Mouse (Mus musculus) olfactory bulb, adult 2 months (tissue): ENCODE results near the gene Aspscr1.

Source experiments
- CTCF ChIP-seq: fragments of 200-500 bp; IDR thresholded peaks from 2 replicates; pipeline ENCODE4 v1.5.1; 2012; ENCODE audit warnings: low read depth, mild to moderate bottlenecking, low read length, moderate library complexity; ENCODE audit not compliant: insufficient read depth
- POLR2A ChIP-seq: fragments of 200-500 bp; IDR thresholded peaks from 2 replicates; pipeline ENCODE4 v1.6.1; 2012; ENCODE audit warnings: mild to moderate bottlenecking, low read depth, low read length, moderate library complexity; ENCODE audit not compliant: insufficient read depth

GRCm38 (mm10) chr11:120715131-120715530 is 42.4 kb downstream of the Aspscr1 start:
- TF ChIP-seq CTCF (no peak), POLR2A (no peak)
